Mouse (Mus musculus) heart, embryonic 13.5 days (tissue): ENCODE measurements around the gene Vmn1r176. TPM values are rescaled to one million over a fixed set of nuclear protein-coding genes. Genes with fewer than 3 reads are reported as not detected.
"Not testable (repeated sequence)": the region's sequence is repeated elsewhere in the genome, so short reads cannot be mapped to it uniquely, and the experiment has no call there.

Experiments used
- ATAC-seq: fragments of 200-750 bp; cut with Nextera tagmentation; 2 replicates; pipeline ENCODE4 v1.8.0; 2017; ENCODE audit warnings: moderate TSS enrichment; ENCODE audit not compliant: insufficient number of reproducible peaks, low FRiP score, low TSS enrichment; ENCODE audit errors: extremely low read depth
- H3K27ac ChIP-seq: fragments of 300-500 bp; sonication (generic); replicated peaks from 2 replicates; pipeline ENCODE4 v1.5.1; 2015; ENCODE audit warnings: moderate library complexity, mild to moderate bottlenecking, inconsistent platforms
- H3K27me3 ChIP-seq: fragments of 300-500 bp; sonication (generic); replicated peaks from 2 replicates; pipeline ENCODE4 v1.6.1; 2015; ENCODE audit warnings: mild to moderate bottlenecking, inconsistent platforms
- H3K36me3 ChIP-seq: fragments of 300-500 bp; sonication (generic); 2 replicates; pipeline ENCODE4 v1.6.1; 2015; ENCODE audit warnings: mild to moderate bottlenecking, inconsistent platforms
- H3K4me1 ChIP-seq: fragments of 300-500 bp; sonication (generic); 2 replicates; pipeline ENCODE4 v1.6.1; 2015; ENCODE audit warnings: inconsistent platforms
- H3K4me2 ChIP-seq: fragments of 300-500 bp; sonication (generic); 2 replicates; pipeline ENCODE4 v1.6.1; 2015; ENCODE audit warnings: inconsistent platforms, mild to moderate bottlenecking, moderate library complexity
- H3K4me3 ChIP-seq: fragments of 300-500 bp; sonication (generic); 2 replicates; pipeline ENCODE4 v1.5.1; 2015; ENCODE audit warnings: moderate library complexity, mild to moderate bottlenecking, inconsistent platforms
- H3K9ac ChIP-seq: fragments of 300-500 bp; sonication (generic); 2 replicates; pipeline ENCODE4 v1.6.1; 2015; ENCODE audit warnings: inconsistent platforms, mild to moderate bottlenecking, moderate library complexity
- H3K9me3 ChIP-seq: fragments of 300-500 bp; sonication (generic); 2 replicates; pipeline ENCODE4 v1.6.1; 2016; ENCODE audit warnings: inconsistent platforms
- WGBS: fragments of 180-500 bp; shearing (Covaris S2); methylation state at CpG from one replicate; pipeline ENCODE4 v1.1.7; 2015; ENCODE audit warnings: mixed read lengths; 5-methylcytosine and 5-hydroxymethylcytosine counted together
- polyA plus RNA-seq: library from polyadenylated mRNA; unstranded; fragments of >200 nt; fragmentation: Nextera tagmentation; extraction: Ambion mirVana; gene quantifications from 2 replicates; pipeline ENCODE4 v1.2.1, GENCODE M21; 2015

Gene Vmn1r176
- polyA plus RNA-seq, result not detected in 2 replicates

DNA sequence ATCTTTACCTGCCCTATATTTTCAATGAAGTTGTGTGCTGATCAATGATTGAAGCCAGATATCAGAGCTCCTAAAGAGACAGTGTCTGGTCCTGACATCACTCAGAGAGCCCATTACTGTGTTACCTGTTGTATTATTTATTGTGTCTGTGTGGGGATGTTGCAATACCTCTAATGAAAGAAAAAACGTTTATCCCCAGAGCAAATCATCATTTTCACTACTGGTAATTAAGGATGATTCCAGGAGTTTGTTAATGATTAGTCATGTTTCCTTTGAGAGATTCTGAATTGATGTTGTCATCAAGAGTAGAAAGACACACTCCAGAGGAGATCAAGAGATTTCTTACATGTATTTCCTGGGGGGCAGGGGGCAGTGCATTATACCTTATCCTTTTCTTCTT, at the start of gene Vmn1r176:
TSS of gene Vmn1r176 (minus strand) at position 101 of the 400 bp plus-strand sequence.
- WGBS, result no CpG with 5 or more reads among the region's 1 CpGs
- H3K36me3 ChIP-seq, H3K4me3 ChIP-seq, H3K9ac ChIP-seq, ATAC-seq, H3K4me1 ChIP-seq, H3K27ac ChIP-seq, H3K4me2 ChIP-seq, H3K27me3 ChIP-seq: not testable (repeated sequence)
- H3K9me3 ChIP-seq, result 0 out of 2 replicates have a peak, but pooled peaks cover 17% of the 10 kb centered on the region

DNA sequence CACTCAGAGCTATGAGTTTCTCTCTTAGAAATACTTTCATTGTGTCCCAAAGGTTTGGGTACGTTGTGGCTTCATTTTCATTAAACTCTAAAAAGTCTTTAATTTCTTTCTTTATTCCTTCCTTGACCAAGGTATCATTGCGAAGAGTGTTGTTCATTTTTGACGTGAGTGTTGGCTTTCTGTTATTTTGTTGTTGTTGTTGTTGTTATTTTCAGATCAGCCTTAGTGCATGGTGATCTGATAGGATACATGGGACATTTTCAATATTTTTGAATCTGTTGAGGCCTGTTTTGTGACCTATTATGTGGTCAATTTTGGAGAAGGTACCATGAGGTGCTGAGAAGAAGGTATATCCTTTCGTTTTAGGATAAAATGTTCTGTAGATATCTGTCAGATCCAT, 39.7 kb upstream of the Vmn1r176 start:
- not testable (repeated sequence) for H3K27ac ChIP-seq, H3K9me3 ChIP-seq, H3K4me1 ChIP-seq, ATAC-seq, H3K4me3 ChIP-seq, H3K4me2 ChIP-seq, H3K27me3 ChIP-seq, H3K36me3 ChIP-seq, H3K9ac ChIP-seq
- 50% methylated on average over 4 of the region's 4 CpGs for WGBS

DNA sequence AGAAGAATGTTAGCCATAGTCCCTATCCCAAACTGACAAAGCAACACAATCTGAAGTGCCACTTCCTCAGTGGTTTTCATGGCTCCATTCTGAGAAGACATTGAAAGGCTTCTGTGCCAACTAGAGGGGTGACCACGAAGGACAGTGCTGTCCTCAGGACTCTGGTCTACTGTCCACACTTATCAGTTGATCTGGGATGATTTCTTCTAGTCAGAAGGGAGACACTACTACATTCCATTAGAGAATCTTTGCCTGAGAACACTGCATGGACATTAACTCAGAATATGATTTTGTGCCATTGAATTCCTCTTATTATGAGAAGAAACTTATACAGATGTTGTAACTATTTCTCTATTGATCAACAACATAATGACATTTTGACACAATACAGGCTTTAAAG, 29.2 kb upstream of the Vmn1r176 start, which contains the start of gene Vmn1r177:
TSS of gene Vmn1r177 (minus strand) at position 101 of the 400 bp plus-strand sequence.
- not testable (repeated sequence) for H3K27ac ChIP-seq, H3K4me1 ChIP-seq, H3K36me3 ChIP-seq, H3K4me2 ChIP-seq, H3K27me3 ChIP-seq, H3K4me3 ChIP-seq, ATAC-seq, H3K9ac ChIP-seq
- WGBS, result 13% methylated on average over 1 of the region's 1 CpGs
- H3K9me3 ChIP-seq, result peaks cover 11% of the 10 kb centered on the region; the same call in 1 of the 2 replicates

DNA sequence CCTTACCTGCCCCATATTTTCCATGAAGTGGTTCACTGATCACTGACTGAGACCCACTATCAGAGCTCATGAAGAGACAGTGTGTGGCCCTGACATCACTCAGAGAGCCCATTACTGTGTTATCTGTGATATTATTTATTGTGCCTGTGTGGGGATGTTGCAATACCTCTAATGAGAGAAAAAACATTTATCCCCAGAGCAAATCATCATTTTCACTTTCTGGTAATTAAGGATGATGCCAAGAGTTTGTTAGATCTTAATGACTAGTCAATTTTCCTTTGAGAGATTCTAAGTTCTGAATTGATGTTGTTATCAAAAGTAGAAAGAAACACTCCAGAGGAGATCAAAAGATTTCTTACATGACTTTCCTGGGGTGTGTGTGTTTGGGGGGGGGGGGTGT, 26.6 kb downstream of the Vmn1r176 start, which contains the start of gene Vmn1r175:
TSS of gene Vmn1r175 (minus strand) at position 101 of the 400 bp plus-strand sequence.
- H3K9ac ChIP-seq, ATAC-seq, H3K4me1 ChIP-seq, H3K27me3 ChIP-seq, H3K4me3 ChIP-seq, H3K27ac ChIP-seq, H3K4me2 ChIP-seq, H3K36me3 ChIP-seq: not testable (repeated sequence)
- peaks cover 29% of the 10 kb centered on the region; the same call in 1 of the 2 replicates for H3K9me3 ChIP-seq

DNA sequence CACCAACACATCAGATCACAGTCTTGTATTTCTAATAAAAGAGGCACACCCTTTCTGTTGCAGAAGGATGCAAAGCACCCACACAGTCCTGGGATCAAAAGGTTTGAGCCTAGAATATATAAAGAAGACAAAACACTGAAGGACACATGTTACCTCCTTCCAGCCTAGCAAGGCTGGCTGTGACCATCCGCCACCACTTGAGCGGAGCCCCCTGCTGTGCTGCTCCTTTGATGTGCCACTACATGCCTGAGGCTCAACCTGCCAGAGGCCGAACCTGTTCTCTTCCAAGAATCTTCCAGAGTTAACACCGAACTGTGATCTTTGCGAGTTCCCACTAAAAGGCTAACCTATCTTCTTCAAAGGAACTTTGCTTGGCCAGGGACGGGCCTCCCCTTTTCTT, 52.6 kb downstream of the Vmn1r176 start:
- H3K27me3 ChIP-seq, result no peaks in the 10 kb centered on the region
- H3K27ac ChIP-seq, result no peak overlapping the region
- no peak overlapping the region for H3K4me3 ChIP-seq
- no peak overlapping the region for H3K9ac ChIP-seq
- ATAC-seq, result no peak
- WGBS, result 64% methylated on average over 6 of the region's 6 CpGs
- H3K4me1 ChIP-seq, result no peaks in the 10 kb centered on the region
- peaks cover 59% of the 10 kb centered on the region for H3K9me3 ChIP-seq
- no peaks in the 10 kb centered on the region for H3K36me3 ChIP-seq
- H3K4me2 ChIP-seq, result no peak overlapping the region

Other genes with a start within 250 kb of the Vmn1r176 start
- gene Vmn1r170, start 231.2 kb downstream of the Vmn1r176 start, polyA plus RNA-seq, result not detected in 2 replicates
- not detected in 2 replicates for gene Vmn1r171, start 206.7 kb downstream of the Vmn1r176 start, polyA plus RNA-seq
- not detected in 2 replicates for gene Vmn1r172, start 179.1 kb downstream of the Vmn1r176 start, polyA plus RNA-seq
- gene Vmn1r173, start 136.7 kb downstream of the Vmn1r176 start, polyA plus RNA-seq, result not detected in 2 replicates
- gene Vmn1r174, start 85.1 kb downstream of the Vmn1r176 start, polyA plus RNA-seq, result not detected in 2 replicates
- gene Vmn1r175, start 26.7 kb downstream of the Vmn1r176 start, polyA plus RNA-seq, result not detected in 2 replicates
- not detected in 2 replicates for gene Vmn1r177, start 29.1 kb upstream of the Vmn1r176 start, polyA plus RNA-seq
- not detected in 2 replicates for gene Vmn1r178, start 54.6 kb upstream of the Vmn1r176 start, polyA plus RNA-seq
- not detected in 2 replicates for gene Vmn1r179, start 89.6 kb upstream of the Vmn1r176 start, polyA plus RNA-seq
- not detected in 2 replicates for gene Vmn1r180, start 113.3 kb upstream of the Vmn1r176 start, polyA plus RNA-seq
- not detected in 2 replicates for gene Vmn1r181, start 137.2 kb upstream of the Vmn1r176 start, polyA plus RNA-seq
- gene V1rd19, start 164.3 kb upstream of the Vmn1r176 start, polyA plus RNA-seq, result not detected in 2 replicates
- gene Vmn1r183, start 215.9 kb upstream of the Vmn1r176 start, polyA plus RNA-seq, result not detected in 2 replicates
- 13.0 and 14.9 TPM in 2 replicates for gene Zfp180, start 244.6 kb upstream of the Vmn1r176 start, polyA plus RNA-seq